Comparison of ENCODE assay signal across 18 mouse cellular contexts in the genomic region with DNA sequence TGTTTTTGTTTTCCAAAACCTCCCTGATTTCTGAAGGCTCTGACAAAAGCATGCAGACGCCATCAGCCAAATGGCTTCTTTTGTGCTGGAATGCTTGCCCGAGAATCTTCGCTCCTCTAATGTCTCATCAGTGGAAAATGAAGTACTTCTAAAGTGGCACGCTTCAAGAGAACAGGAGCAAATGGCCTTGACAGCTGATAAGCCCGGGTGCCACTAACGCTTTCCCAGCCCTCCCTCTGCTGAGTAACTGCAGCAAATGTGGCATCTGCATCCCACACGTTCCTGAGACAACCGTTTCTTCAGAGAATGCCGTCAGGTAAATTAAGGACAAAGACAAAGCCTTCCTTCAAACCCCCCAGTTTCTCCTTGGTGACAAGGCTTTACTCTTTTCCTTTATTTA.
A peak's percentile ranks its signal among the peaks of the same experiment; 100 is the strongest.
DNase-seq lines count a peak whose midpoint lies in the region; ATAC-seq and TF ChIP-seq lines count a peak whose summit lies in the region.
"Had no signal": no experiment of that assay in that cellular context is flagged by ENCODE, and none has a peak within 500 bp of the region (broad histone marks: within the 10 kb centered on the region; RNA-seq: fewer than 3 reads in every experiment).

No protein-coding gene starts in this region.

- H3K4me2 ChIP-seq in forebrain, postnatal 0 days (ENCODE audit: low read depth), result no peak overlapping the region
- no peak overlapping the region for H3K4me2 ChIP-seq in midbrain, embryonic 11.5 days
- no peak overlapping the region for H3K4me2 ChIP-seq in midbrain, embryonic 16.5 days (ENCODE audit: low read length)
- H3K4me2 ChIP-seq: limb, embryonic 15.5 days; midbrain, embryonic 12.5 days had no signal

- DNase-seq in forebrain, postnatal 0 days, result peak; percentile 32
- DNase-seq in forebrain, embryonic 10.5 days (ENCODE audit: extremely low spot score, low spot score), result no peak
- DNase-seq in midbrain, embryonic 11.5 days (ENCODE audit: low spot score, missing footprints), result peak; percentile 69
- no peak for DNase-seq in testis, postnatal 10 days (ENCODE audit: low spot score)
- no peak for DNase-seq in kidney, postnatal 14 days
- DNase-seq: cerebellum, postnatal 14 days; gastrocnemius, postnatal 36 days; lung, adult 18-20 months; lung, postnatal 36 days had no signal

- no peak overlapping the region for H3K9ac ChIP-seq in forebrain, postnatal 0 days
- H3K9ac ChIP-seq in midbrain, embryonic 11.5 days (ENCODE audit: low read length), result no peak overlapping the region
- no peak overlapping the region for H3K9ac ChIP-seq in midbrain, embryonic 16.5 days (ENCODE audit: low read depth, low read length)
- H3K9ac ChIP-seq: limb, embryonic 15.5 days; midbrain, embryonic 12.5 days had no signal

- no peaks in the 10 kb centered on the region for H3K27me3 ChIP-seq in forebrain, postnatal 0 days (ENCODE audit: insufficient read depth, low read length)
- no peaks in the 10 kb centered on the region for H3K27me3 ChIP-seq in forebrain, embryonic 10.5 days (ENCODE audit: poor library complexity, severe bottlenecking)
- H3K27me3 ChIP-seq in midbrain, embryonic 11.5 days (ENCODE audit: control insufficient read depth, insufficient read depth, low read length), result no peaks in the 10 kb centered on the region
- H3K27me3 ChIP-seq in midbrain, embryonic 16.5 days (ENCODE audit: control insufficient read depth, insufficient read depth, low read depth, low read length), result no peaks in the 10 kb centered on the region
- H3K27me3 ChIP-seq in testis, adult 2 months (ENCODE audit: control insufficient read depth, insufficient read depth, low read length), result no peaks in the 10 kb centered on the region
- H3K27me3 ChIP-seq: limb, embryonic 15.5 days; midbrain, embryonic 12.5 days; Patski had no signal

- H3K9me3 ChIP-seq in forebrain, postnatal 0 days (ENCODE audit: low read length), result no peaks in the 10 kb centered on the region
- no peaks in the 10 kb centered on the region for H3K9me3 ChIP-seq in forebrain, embryonic 10.5 days
- no peaks in the 10 kb centered on the region for H3K9me3 ChIP-seq in midbrain, embryonic 11.5 days (ENCODE audit: control insufficient read depth, low read length)
- H3K9me3 ChIP-seq in midbrain, embryonic 16.5 days (replicated peaks; ENCODE audit: control insufficient read depth, low read length, poor library complexity, severe bottlenecking), result no peaks in the 10 kb centered on the region
- H3K9me3 ChIP-seq: embryonic facial prominence, embryonic 10.5 days; heart, embryonic 10.5 days; limb, embryonic 15.5 days; midbrain, embryonic 12.5 days had no signal

- peak; percentile 60 for ATAC-seq in forebrain, postnatal 0 days
- no peak for ATAC-seq in midbrain, embryonic 11.5 days (ENCODE audit: low FRiP score)
- ATAC-seq in midbrain, embryonic 16.5 days, result no peak
- ATAC-seq in erythroblast, adult 5-6 weeks (replicated peaks; ENCODE audit: low FRiP score, poor library complexity, severe bottlenecking), result no peak
- ATAC-seq: Patski had no signal

- no peak overlapping the region for H3K4me3 ChIP-seq in forebrain, postnatal 0 days (ENCODE audit: low read depth, low read length)
- no peak overlapping the region for H3K4me3 ChIP-seq in forebrain, embryonic 10.5 days
- no peak overlapping the region for H3K4me3 ChIP-seq in midbrain, embryonic 11.5 days (ENCODE audit: low read depth, low read length)
- no peak overlapping the region for H3K4me3 ChIP-seq in midbrain, embryonic 16.5 days (ENCODE audit: low read depth, low read length)
- no peak overlapping the region for H3K4me3 ChIP-seq in testis, adult 2 months (ENCODE audit: control insufficient read depth, low read depth, low read length)
- H3K4me3 ChIP-seq: embryonic facial prominence, embryonic 10.5 days; heart, embryonic 10.5 days; limb, embryonic 15.5 days; midbrain, embryonic 12.5 days had no signal

- 47% methylated on average over 9 of the region's 9 CpGs for WGBS in forebrain, postnatal 0 days
- WGBS in forebrain, embryonic 10.5 days, result 80% methylated on average over 9 of the region's 9 CpGs
- 76% methylated on average over 9 of the region's 9 CpGs for WGBS in midbrain, embryonic 11.5 days
- WGBS in midbrain, embryonic 16.5 days, result 60% methylated on average over 9 of the region's 9 CpGs

- H3K4me1 ChIP-seq in forebrain, postnatal 0 days (ENCODE audit: insufficient read depth), result no peaks in the 10 kb centered on the region
- peaks cover 8% of the 10 kb centered on the region for H3K4me1 ChIP-seq in forebrain, embryonic 10.5 days
- no peaks in the 10 kb centered on the region for H3K4me1 ChIP-seq in midbrain, embryonic 11.5 days (ENCODE audit: control insufficient read depth, insufficient read depth, low read length)
- H3K4me1 ChIP-seq in midbrain, embryonic 16.5 days (ENCODE audit: control insufficient read depth, insufficient read depth, low read length), result no peaks in the 10 kb centered on the region
- H3K4me1 ChIP-seq in testis, adult 2 months (ENCODE audit: control insufficient read depth, insufficient read depth, low read length), result no peaks in the 10 kb centered on the region; the same call in 1 of the 2 replicates
- H3K4me1 ChIP-seq: limb, embryonic 15.5 days; midbrain, embryonic 12.5 days had no signal

- TF ChIP-seq POLR2A in testis, adult 2 months (IDR thresholded peaks at IDR 0.05; ENCODE audit: control insufficient read depth, low read depth, low read length), result no peak

- TF ChIP-seq CTCF in forebrain, postnatal 0 days (IDR thresholded peaks at IDR 0.05; ENCODE audit: low read depth), result no peak
- TF ChIP-seq CTCF in testis, adult 2 months (IDR thresholded peaks at IDR 0.05; ENCODE audit: control insufficient read depth, insufficient read depth, insufficient replicate concordance, low read depth, low read length), result no peak

- no peak overlapping the region for H3K27ac ChIP-seq in forebrain, postnatal 0 days (ENCODE audit: low read depth, low read length)
- no peak overlapping the region for H3K27ac ChIP-seq in forebrain, embryonic 10.5 days
- H3K27ac ChIP-seq in midbrain, embryonic 11.5 days (ENCODE audit: low read depth, low read length), result no peak overlapping the region
- H3K27ac ChIP-seq in midbrain, embryonic 16.5 days (ENCODE audit: low read length), result no peak overlapping the region
- 0 out of 2 replicates have a peak overlapping the region, but pooled peaks have one; percentile 3 for H3K27ac ChIP-seq in testis, adult 2 months (ENCODE audit: control insufficient read depth, insufficient read depth, low read depth, low read length)
- H3K27ac ChIP-seq: embryonic facial prominence, embryonic 10.5 days; heart, embryonic 10.5 days; kidney, postnatal 0 days; limb, embryonic 15.5 days; midbrain, embryonic 12.5 days had no signal

- no peaks in the 10 kb centered on the region for H3K36me3 ChIP-seq in forebrain, postnatal 0 days (ENCODE audit: insufficient read depth)
- H3K36me3 ChIP-seq in forebrain, embryonic 10.5 days (replicated peaks), result no peaks in the 10 kb centered on the region
- no peaks in the 10 kb centered on the region for H3K36me3 ChIP-seq in midbrain, embryonic 11.5 days (ENCODE audit: control insufficient read depth, insufficient read depth, low read length)
- H3K36me3 ChIP-seq in midbrain, embryonic 16.5 days (ENCODE audit: control insufficient read depth, insufficient read depth, low read length), result no peaks in the 10 kb centered on the region
- H3K36me3 ChIP-seq in testis, adult 2 months (ENCODE audit: control insufficient read depth, insufficient read depth, low read length), result no peaks in the 10 kb centered on the region
- H3K36me3 ChIP-seq: embryonic facial prominence, embryonic 10.5 days; heart, embryonic 10.5 days; limb, embryonic 15.5 days; midbrain, embryonic 12.5 days had no signal

Comparison
In these comparisons a context has a peak if more than half of its experiments do, and no peak if none do; other contexts are left out.
1. DNase-seq: peak in forebrain, postnatal 0 days (single experiment) and midbrain, embryonic 11.5 days (single experiment); none in forebrain, embryonic 10.5 days (single experiment), testis, postnatal 10 days (single experiment) and kidney, postnatal 14 days (single experiment).